Mouse (Mus musculus): ENCODE data around the gene 1700010I14Rik.

DNA sequence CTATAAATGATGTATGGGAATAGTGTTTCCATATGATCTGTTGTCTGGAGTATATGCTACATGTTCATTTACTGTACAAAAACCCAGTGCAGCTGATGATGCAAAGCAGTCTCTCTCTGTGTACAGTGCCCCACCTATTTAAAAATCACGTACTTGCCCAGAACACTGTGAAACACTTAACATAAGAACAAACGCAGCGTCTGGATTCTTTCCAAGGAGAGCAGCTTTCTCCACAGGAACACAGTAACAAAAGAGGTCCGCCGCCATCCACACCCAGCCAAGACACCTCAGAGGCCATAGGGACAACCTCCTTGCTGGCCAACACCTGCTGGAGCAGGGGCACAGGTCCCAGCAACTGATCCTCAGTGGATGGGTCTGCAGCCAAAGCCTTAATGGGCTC lies 2.4 kb upstream of the 1700010I14Rik start:
- TF ChIP-seq EP300 (IDR thresholded peaks at IDR 0.05; ENCODE audit: low read depth in 1 of 2, low read length in 2 of 2) (no peak), CTCF (IDR thresholded peaks at IDR 0.05 in 2 of 3, conservative IDR thresholded peaks at IDR 0.05 in 1 of 3; ENCODE audit: control insufficient read depth in 1 of 3, insufficient read depth in 1 of 3, low read depth in 2 of 3, low read length in 3 of 3, poor library complexity in 1 of 3, severe bottlenecking in 1 of 3) (no peak), TCF12 (IDR thresholded peaks at IDR 0.05; ENCODE audit: low read depth, low read length) (no peak), USF1 (IDR thresholded peaks at IDR 0.05; ENCODE audit: low read depth, low read length) (no peak), TAL1 (IDR thresholded peaks at IDR 0.05; ENCODE audit: low read length) (no peak), ZMIZ1 (IDR thresholded peaks at IDR 0.05; ENCODE audit: low read depth, low read length) (no peak), MAX (IDR thresholded peaks at IDR 0.05; ENCODE audit: low read length) (no peak), MXI1 (IDR thresholded peaks at IDR 0.05; ENCODE audit: low read depth, low read length) (no peak), GABPA (IDR thresholded peaks at IDR 0.05; ENCODE audit: low read depth, low read length) (no peak)
